Mouse (Mus musculus) mouse trophoblast stem cell (cell line): ENCODE data around the gene Thbs4.

Experiments
- in situ Hi-C, 2 experiments: fragments of 300-500 bp; cut with MseI, MboI; formaldehyde crosslinking; loops; 2 replicates in 1 of 2; 3 replicates in 1 of 2; pipeline ENCODE4 v1.15.1; 2025

Thbs4 gene

DNA sequence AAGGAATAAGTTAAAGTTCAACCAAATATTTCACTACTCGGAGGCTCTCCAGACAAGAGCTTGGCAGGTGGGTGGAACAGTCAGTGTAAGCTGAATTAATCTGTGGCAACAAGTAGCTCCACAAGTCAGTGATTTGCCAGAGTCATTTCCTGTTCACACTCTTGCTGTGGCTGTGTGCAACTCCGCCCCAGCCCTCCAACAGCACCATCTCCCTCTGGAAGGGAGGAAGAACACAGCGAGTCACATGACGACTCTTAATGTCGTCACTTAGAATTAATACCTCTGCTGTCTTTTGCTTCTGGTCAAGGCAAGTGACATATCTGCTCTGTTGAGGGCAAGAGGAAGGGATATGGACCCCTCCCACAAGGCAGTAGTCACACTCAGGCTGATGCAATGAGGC is 72.2 kb downstream of the Thbs4 start:
- in situ Hi-C loops = no loop called here

DNA sequence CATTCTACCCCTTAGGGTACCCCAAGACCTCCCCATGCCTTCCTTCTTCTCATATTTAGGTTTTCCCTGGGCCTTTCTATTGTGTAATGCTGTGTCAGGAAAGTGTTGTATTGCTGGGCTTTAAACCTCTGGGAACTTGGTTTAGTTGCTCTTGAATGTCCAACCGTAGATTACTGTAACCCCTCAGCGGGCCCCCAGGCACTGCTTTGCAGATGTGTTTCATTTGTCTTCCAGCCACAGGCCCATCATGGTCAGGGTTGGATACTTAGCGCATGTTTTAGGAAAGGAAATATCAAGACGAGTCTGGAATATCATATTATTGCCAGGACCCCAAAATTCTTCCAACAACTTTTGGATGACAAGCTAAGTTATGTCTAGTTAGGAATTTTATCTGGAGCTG is 73.6 kb downstream of the Thbs4 start:
- in situ Hi-C loops = no loop called here

DNA sequence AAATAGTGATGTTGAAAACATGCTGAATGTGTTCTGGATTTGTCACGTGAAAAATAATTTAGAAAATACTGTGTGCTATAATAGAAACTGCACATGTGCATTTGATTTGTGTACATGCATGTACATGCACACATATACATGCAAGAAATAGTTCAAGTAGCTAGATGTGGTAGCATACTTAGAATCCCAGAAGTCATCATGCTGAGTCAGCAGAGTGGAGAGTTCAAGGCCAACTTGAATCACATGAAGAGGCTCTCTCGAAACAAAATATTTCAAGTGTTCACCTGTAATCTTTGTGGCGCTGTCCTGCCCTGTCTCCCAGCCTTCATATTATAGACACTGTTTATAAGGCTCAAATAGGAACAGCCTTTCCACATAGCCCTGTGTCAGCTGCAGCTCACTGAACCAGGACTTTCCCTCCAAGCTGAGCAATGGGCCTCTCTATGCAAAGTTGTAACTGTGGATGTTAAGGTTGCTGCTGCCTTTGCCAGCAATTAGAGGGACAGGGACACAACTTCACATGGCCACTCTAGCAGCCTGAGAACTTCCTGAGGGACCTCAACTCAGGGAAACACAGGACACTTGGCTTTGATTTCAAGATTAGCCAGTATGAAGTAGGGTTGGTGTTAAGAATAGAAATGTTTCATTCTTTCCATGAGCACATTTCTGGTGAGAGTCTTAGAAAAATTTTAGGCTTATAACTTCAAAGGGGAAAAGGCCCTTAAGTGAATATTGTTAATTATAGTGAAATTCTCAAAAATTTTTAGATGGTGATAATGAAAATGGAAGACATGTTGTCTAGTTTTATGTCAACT is 76.6 kb downstream of the Thbs4 start:
- in situ Hi-C loops = no loop called here

DNA sequence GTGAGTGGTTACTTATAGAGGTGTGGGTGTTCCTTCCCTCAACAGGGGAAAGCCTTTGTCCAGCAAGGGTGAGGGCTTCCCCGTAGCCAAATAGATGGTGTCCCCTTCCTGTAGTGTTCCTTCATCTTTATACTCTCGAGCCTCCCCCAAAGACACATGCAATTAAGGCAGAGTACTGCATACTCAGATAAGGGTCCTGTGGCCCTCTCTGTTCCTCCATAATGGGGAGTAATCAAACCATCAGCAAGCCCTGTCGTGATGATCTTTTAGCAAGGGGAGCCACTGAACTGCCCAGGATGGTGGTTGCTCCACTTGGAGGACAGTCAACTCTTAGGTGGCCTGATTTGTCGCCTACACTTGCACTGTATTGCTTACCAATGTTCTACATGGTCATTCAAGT is 82.0 kb downstream of the Thbs4 start:
- in situ Hi-C loops = no loop called here

DNA sequence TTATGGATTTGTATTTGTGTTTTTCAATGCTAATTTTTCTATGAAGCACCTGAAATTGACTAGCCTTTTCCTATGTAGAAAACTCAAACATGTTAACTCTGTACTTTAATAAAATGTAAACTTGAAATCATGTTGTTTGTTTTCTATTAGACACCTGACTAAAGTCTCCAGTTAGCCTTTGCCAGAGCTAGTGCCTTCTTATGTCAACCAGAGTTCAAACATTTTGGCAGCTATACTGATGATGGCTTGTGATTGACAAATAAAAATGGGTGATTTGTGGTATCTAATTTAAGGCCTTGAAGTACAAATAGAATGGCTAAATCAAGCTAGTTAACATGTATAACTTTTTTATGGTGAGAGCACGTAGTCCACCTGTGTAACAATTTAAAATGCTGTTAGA is 82.8 kb downstream of the Thbs4 start:
- in situ Hi-C loops = no loop called here

DNA sequence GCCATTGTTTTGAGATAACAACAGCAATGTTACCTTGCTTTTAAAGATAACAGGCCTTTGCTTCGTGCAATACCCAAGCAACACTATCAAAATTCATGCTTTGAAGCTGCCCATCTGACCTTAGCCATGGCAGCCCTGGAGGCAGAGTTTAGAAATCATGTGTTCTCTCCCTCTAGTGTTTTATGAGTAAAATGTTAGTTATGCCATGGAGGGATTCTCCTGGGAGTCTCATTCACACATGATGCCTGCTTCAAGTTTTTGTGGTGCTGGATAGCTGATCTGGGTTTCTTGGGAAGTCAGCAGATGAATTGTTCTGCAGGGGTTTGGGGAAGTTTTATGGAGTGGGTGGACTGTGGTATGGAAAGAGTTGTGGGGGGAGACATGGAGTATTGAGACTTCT is 84.3 kb downstream of the Thbs4 start:
- in situ Hi-C loops = no loop called here

DNA sequence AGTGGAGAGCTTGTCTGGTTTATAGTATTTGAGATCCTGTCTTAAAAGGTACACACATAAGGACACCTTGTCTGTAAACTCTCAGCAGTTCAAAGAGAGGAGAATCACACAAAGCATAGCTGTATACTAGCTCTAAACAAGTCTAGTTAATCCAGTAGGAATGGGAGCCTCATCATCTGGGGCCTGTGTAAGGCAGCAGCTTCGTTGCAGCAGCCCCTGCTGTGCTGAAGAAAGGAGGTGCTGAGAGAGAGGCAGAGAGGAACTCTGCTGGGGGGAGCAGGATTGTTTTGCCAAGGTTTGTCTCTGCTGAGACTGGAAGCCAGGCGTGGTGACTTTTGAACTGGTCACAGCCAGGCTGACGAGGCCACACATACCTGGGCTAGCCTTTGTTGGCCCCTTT is 85.1 kb downstream of the Thbs4 start:
- in situ Hi-C loops = no loop called here

DNA sequence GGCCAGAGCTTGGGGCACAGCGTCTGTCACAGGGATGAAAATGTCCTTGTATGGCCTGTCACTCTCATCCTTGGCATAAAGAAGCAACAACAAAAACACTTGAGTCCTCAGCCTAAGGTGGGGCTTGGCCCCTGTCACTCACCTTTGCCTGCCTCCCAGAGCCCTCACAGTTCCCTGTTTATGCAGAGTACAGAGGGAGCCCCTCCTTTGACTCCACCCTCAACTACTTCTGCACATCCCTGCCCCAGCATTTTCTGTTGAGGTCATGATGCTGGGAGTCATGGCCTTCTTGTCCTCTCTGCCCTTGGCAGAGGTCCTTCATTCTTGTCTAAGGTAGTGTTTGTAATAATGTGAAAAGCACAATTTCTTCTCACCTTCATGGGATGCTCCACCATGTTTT is 86.2 kb downstream of the Thbs4 start:
- in situ Hi-C loops = no loop called here

DNA sequence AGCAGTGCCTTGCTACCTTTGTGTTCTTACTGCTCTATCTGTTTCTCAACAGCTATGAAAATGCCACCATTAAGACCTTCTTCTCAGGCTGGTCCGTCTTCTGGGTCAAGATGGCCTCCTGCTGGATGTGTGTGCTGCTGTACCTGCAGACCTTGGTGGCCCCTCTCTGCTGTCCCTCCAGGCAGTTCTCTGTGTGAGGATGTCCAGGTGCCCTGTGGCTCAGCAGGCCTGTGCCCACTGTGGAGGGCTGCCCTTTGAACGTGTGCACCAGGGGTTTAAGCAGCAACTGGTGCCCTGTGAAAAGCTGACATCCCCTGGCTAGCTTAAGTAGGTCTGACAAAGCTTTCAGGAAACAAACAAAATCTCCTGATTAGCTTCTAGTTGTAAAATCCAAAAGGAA is 86.7 kb downstream of the Thbs4 start:
- in situ Hi-C loops = no loop called here

DNA sequence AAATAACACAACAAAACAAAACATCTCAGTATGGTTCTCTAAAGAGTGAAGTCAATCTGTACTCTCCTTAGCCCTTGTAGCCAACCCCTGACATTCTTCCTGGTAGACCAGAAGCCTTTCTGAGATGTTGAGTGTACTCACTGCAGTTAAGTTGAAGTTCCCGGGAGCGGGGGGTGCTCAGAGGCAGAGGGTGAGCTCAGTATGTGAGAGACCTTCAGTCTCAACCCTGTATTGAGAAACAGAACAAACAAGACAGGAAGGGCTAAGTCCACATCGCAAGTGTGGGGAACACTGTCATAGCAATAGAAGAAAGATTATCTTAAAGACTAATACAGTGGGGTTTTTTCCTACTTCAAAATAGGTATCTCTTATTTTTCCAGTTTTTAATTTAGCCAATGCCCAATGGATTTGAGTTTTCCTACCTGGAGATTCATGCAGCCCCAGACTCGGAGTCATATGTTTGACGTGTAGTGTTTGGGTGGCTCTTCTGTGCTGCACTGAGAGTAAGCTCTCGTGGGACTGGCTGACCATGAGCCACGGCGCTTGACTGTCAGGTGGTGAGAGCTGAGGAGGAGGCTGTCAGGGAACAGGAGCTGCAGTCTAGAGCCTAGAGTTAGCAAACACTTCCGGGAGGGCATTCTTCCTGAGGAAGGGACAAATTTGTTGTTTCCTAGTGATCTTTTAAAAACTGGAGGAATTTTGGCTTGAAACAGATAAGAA is 88.1 kb downstream of the Thbs4 start:
- in situ Hi-C loops = no loop called here

DNA sequence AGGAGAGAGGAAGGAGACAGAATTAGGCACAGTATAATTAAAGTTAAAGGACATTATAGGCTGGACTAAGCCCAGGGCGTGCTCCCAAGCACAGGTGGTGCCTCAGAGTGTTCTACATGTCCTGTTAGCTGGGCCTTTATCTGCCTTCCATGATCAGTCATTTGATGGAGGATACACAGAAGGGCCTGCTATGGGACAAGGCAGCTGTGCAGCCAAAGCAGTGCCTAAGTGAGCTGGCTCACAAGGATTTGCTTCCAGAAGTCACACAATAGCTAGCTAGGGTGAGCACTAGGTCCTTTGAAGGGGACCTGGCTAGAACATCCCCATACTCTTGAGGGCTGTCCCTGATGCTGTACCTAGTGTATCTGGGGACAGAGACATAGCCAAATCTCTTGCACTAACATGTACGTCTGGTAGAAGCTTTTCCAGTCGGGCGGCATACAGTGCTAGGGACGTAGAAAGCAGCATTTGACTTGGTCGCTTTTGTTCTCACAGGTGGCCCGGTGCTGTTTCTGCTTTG is 89.5 kb downstream of the Thbs4 start:
- in situ Hi-C loops = no loop called here

DNA sequence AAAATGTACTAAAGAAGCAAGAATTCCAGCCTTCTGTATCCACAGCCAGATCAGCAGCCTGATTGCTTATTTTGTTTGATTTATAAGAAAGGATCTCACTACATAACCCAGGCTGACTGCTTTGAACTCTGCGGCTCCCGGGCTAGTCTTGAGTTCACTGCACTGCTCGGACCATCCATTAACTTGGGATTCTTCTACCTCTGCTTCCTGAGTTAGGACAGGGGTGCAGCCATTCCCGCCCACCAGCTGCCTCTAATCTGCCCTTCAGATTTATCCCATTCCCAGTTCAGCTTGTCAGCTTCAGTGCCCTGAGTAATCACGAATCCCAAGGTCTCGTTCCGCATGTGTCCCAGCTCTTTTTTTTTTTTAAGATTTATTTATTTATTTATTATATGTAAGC is 90.4 kb downstream of the Thbs4 start:
- in situ Hi-C loops = no loop called here

DNA sequence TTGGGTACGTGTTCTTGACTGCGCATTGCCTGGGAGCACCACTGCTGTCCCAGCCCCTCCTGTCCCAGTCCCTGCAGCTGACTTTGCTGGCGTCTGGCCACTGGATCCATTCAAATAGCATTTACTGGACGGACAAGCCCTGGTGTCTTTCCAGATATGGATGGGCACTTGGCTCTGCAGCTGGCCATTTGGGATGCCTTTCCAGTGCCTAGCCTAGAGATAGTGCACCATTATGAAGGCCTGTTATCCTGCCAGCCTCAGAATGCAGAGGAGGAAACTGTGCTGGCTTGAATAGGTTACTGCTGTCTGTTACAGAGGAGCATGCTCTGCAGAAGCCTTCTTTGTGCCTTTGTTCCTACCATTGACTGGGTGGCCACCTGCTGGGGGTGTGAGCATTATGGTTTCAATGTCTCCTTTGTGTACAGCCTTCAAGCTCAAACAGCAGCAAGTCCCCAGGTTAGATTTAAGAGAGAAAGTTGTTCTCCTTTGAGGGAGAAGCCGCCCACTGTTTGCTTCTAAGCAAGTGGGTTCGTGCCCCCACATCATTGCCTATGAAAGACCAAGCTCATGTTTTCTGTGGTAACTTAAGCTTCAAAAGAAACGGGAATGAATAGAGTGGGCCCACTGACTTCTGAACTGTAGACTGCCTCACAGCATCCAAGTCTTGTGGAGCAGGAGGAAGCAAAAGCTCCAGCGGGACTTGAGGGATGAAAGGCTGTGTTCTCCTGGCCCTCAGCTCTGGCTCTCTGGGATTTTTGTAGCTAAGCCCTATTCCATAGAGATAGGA is 91.2 kb downstream of the Thbs4 start:
- in situ Hi-C loops = no loop called here

DNA sequence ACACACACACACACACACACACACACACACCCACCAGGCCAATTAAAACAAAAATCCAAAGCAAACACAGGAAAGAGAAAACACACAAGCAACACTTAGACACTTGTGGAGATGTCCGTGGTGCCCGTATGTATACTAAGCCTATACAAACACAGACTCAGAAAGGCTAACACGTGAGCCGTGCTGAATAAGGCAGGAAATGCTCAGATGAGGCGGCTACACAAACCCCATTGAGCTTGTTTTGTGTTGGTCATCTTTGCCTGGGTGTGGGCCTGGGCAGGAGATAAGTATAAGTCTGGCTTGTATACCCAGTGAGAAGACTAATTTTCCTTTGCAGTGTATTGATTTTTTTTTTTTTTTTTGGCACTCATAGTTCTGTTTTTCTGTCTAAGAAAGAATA is 92.6 kb downstream of the Thbs4 start:
- in situ Hi-C loops = no loop called here
